In the genomic region with DNA sequence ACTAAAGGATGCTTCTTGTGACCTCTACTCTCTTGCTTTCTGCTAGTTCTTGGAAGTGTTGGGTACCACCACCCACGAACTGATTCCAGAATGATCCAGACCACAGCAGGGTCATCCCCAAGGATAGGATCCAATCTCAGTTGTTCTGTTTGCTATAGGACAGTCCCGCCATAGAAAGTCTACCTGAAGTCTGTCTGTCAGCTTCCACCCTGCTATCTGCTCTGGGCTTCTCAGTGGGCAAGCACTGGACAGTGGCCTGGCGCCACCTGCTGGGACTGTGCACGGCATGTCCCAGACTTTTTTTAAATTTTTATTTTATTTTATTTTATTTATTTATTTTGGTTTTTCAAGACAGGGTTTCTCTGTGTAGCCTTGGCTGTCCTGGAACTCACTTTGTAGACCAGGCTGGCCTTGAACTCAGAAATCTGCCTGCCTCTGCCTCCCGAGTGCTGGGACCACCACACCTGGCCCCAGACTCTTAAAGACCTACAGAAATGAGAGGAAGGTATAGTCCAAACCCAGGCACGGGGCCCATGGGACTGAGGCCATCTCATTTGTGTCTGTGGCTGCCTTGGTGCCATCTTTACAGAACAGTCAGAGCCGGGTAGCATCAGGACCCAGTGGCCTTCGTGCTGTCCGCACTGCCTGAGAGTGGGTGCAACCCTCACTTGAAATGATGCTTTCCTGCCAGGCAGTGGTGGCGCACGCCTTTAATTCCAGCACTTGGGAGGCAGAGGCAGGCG, we compare ENCODE assay signal across 8 mouse cellular contexts. TPM values are rescaled to one million over a fixed set of nuclear protein-coding genes. Genes with fewer than 3 reads are reported as not detected.
DNase-seq lines count a peak whose midpoint lies in the region; ATAC-seq lines count a peak whose summit lies in the region.

No protein-coding gene starts in this region.

- no peak overlapping the region for H3K27ac ChIP-seq in embryonic facial prominence, embryonic 11.5 days (replicated peaks; ENCODE audit: low read depth, low read length)

- H3K4me2 ChIP-seq in embryonic facial prominence, embryonic 11.5 days (ENCODE audit: low read depth, low read length), result no peak overlapping the region

- H3K9me3 ChIP-seq in embryonic facial prominence, embryonic 11.5 days (replicated peaks; ENCODE audit: control insufficient read depth, low read length), result no peaks in the 10 kb centered on the region

- H3K9ac ChIP-seq in embryonic facial prominence, embryonic 11.5 days (replicated peaks; ENCODE audit: low read length), result no peak overlapping the region

- H3K4me1 ChIP-seq in embryonic facial prominence, embryonic 11.5 days (ENCODE audit: control insufficient read depth, insufficient read depth, low read length), result peaks cover 3% of the 10 kb centered on the region; the same call in 1 of the 2 replicates

- peak; percentile 64 to 80 for DNase-seq in heart, adult 18-20 months
- DNase-seq in heart, adult 8-10 months (ENCODE audit: low spot score), result no peak
- DNase-seq in 3T3-L1 (ENCODE audit: low read depth, low spot score) (peak; percentile 77), ZHBTc4 (ENCODE audit: low read depth, low spot score) (peak; percentile 50)
- DNase-seq in embryonic facial prominence, embryonic 11.5 days (ENCODE audit: low spot score), result peak; percentile 67
- DNase-seq in layer of hippocampus, postnatal 25 days (ENCODE audit: extremely low spot score in 1 of 2, low spot score in 1 of 2), result peak; percentile 54 to 72
- peak; percentile 69 for DNase-seq in retina, embryonic 14.5 days (ENCODE audit: low spot score)

- 64% methylated on average over 12 of the region's 12 CpGs for WGBS in embryonic facial prominence, embryonic 11.5 days

- ATAC-seq in embryonic facial prominence, embryonic 11.5 days (replicated peaks; ENCODE audit: insufficient number of reproducible peaks, low FRiP score, low TSS enrichment, low read depth), result no peak
- no peak for ATAC-seq in activated CD4-positive, CD25-positive, alpha-beta regulatory T cell, adult 4 months

- no peaks in the 10 kb centered on the region for H3K27me3 ChIP-seq in embryonic facial prominence, embryonic 11.5 days (ENCODE audit: control insufficient read depth, insufficient read depth, low read length)

- H3K4me3 ChIP-seq in embryonic facial prominence, embryonic 11.5 days (ENCODE audit: low read depth, low read length), result no peak overlapping the region

- H3K36me3 ChIP-seq in embryonic facial prominence, embryonic 11.5 days (replicated peaks; ENCODE audit: control insufficient read depth, insufficient read depth, low read depth, low read length), result no peaks in the 10 kb centered on the region

RNA-seq across cellular contexts. Expression of a gene that starts 19.0 kb away (rescaled TPM):
- 10 to 100 TPM; 29.4 to 30.2 TPM for total RNA-seq in heart, adult 18-20 months (2021)
- 10 to 100 TPM; 27.6 to 44.2 (median 31.7) TPM for total RNA-seq in heart, adult 8-10 months (2022)
- polyA plus RNA-seq in embryonic facial prominence, embryonic 11.5 days (2014; fragmentation: Nextera tagmentation; extraction: Ambion mirVana), result 2.7 and 3.6 TPM in 2 replicates
- total RNA-seq in layer of hippocampus, postnatal 25 days (2021), result 10 to 100 TPM; 58.7 to 63.4 TPM
- polyA plus RNA-seq in activated CD4-positive, CD25-positive, alpha-beta regulatory T cell, adult 4 months (2017; shearing (Covaris generic)), result 1 to 10 TPM; 1.1 to 1.3 TPM
